Mouse (Mus musculus) c-Kit-positive CD71-positive TER-119-positive erythroid progenitor cells, embryonic 14.5 days (primary cell): ENCODE results near the gene Igf2r.

Experiments
- DNase-seq: peaks from one replicate; pipeline ENCODE4 v3.0.0-alpha.2; 2013; ENCODE audit warnings: low spot score

The Igf2r gene

DNA sequence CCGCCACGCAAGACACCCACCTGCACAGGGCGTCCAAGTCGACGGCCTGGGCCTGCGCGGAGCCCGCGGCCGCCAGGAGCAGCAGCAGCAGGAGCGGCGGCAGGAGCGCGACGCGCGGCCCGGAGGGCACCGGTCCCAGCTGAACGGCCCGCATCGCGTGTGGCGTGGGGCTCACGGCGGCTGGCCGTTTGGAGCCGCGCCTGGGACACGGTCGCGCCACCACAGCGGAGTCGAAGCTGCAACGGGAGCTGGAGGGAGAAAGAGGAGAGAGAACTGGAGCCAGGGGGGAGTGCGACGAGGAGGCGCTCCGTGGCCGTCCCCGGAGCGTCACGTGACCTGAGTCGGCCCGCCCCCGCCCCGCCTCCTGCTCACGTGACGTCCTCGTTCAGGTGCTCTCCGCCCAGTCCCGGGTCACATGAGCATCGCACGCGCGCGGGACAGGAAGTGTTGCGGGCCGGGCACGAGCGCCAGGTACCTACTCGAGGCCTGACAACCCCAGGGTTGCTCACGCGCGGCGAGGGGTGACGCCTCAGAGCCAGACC lies at the start of gene Igf2r:
Igf2r (minus strand) TSS at position 285 of the 542 bp plus-strand sequence.
- DNase-seq, result peak; percentile 80

DNA sequence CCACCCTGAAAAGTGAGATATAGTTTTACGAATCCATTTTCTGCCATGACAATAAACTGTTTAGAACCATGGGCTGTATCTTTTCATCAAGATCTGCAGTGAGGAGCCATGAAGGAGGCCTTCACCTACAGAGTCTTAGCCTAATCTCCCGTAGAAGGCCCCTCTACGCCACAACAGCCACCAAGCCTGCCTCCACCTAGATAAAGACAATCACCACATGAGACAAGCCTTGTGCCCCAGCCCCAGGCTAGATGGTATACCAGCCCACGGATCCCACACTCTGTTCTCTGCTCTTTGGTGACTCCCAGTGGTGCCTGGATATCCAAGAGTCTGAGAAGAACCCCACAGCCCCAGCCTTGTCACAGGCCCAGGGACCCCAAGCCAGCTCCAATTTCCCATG lies 46.4 kb upstream of the Igf2r start:
- no peak for DNase-seq

GRCm38 (mm10) chr17:12814502-12814901 lies 45.0 kb upstream of the Igf2r start:
- no peak for DNase-seq

DNA sequence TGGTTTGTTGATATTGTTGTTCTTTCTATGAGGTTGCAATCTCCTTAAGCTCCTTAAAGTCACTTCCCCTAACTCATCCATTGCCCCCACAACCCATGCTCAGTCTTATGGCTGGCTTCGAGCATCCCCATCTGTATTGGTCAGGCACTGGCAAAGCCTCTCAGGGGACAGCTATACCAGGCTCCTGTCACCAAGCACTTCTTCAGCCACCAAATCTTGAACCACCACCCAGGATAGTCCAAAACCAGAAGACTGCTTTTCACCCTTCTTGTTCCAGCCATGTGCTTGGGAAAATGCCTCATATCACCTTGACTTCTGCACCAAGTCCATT lies 41.5 kb upstream of the Igf2r start:
- no peak for DNase-seq

DNA sequence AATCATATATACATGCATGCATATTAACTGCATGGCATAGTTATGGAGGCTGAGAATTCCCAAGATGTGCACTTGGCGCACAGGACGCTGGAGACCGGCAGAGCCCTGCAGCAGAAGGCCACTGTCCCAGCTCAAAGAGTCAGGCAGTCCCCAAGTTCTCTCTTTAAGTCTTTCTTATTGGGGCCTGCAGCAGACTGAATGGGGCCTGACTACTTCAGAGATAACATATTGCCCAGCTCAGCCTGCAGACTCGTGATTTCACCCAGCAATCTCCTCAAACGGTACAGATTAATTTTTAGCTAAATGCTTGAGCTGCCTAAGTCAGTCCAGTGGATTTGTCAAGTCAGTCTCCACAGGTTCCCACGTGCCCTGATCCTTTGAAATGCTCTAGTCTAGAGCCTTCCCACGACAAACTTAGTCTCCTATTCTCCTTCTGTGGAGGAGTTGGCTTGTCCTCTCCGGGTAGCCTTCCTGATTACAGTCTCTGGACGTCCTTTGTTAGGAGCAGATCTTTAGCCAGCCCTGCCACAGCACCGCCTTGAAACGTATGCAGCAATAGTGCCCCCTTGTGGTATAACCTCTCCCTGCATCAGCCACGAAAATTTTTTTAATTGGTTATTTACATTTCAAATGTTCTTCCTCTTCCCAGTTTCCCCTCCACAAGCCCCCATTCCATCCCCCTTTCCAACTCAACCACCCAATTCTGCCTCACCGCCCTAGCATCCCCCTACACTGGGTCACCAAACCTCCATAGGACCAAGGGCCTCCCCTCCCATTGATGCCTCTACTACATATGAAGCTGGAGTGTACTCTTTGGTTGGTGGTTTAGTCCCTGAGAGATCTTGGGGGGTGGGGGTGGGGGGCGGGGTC lies 40.9 kb upstream of the Igf2r start:
- peak; percentile 62 for DNase-seq

DNA sequence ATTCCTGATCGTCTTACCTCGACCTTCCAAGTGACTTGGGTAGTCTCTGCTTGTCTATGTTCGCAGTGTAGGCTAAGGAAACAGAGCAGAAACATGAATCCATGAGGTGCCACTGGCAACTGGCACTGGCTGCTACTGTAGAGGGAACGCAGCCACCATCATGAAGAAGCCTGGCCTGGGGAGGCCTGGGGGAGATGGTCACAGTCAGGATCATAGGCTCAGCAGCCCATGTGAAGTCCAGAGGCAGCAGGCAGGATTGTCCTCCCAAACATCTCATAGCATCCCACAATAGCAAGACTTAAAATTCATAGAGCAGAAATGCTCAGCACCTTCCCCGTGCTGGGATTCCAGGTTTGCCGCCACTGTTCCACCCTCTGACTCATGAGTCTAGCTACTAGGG lies 39.4 kb upstream of the Igf2r start:
- no peak for DNase-seq

GRCm38 (mm10) chr17:12804584-12805445 lies 35.4 kb upstream of the Igf2r start:
- no peak for DNase-seq

DNA sequence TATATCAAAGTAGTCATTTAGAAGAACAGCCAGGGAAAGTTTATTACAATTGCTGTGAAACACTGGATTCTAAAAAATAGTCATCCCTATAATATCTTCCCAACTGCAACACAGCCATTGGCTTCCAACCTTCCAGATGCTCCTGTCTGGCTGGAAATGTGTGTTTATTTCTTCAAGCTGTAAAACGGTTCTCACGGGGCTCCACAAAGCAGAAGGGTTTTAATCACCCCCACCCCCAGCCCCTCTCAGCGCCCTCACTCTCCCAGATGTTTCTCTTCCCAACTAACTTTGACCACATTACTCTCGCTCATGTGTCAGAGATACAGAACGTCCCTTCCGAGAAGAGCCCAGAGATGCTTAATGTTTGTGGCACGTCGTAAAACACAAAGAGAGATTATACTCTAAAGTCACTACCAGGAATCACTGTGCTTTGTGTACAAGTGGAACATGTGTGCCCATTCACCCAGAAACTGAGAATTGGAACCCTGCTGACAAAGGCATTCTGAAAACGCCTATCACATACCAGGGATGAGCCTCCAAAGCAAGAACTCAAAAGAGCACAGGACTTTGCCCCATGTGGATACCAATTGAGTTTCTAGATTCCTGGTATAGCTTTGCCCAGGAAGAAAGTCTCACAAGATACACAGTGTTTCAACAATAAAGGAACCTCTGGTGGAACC lies 32.5 kb upstream of the Igf2r start:
- DNase-seq, result no peak

GRCm38 (mm10) chr17:12799368-12800275 lies 30.2 kb upstream of the Igf2r start:
- no peak for DNase-seq

DNA sequence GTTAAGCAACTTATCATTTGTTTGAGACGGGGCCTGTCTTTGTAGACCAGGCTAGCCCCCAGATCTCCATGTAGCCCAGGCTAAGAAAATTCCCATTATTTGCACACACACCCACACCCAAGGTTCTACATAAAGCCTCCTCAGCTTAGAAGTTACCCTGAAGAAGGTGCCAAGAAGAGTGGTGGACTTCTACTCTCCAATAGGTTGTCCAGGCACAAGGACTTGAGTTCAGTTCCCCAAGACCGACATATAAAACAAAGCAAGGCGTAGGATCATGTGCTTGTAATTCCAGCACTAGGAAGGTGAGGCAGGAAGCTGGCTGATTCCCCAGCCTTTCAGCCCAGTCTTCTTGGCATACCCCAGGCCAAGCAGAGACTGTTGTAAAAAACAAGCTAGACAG lies 29.1 kb upstream of the Igf2r start:
- no peak for DNase-seq

DNA sequence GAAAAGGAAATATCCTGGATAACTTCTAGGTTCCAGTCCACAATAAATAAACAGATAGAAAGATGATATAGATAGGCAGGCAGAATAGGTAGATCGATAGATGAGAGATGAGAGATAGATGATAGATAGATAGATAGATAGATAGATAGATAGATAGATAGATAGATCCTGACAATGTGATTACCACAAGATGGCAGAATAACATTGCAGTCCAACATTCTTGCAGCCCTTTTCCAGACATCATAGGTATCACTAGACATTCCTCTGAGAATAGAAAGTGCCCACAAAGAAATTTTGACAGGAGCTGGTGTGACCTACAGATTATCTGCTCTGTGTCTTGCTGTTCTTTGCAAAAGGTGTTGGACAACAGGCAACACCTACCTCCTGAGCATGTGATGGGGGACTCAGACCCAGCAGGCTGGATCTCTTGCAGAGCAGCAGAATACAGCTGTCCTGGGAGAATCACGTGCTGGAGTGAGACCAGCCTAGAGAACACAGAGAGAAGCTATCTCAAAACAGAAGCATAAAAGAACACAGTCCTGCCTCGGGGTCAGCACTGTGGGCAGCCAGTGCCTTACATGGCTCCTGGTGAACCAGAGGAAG lies 28.1 kb upstream of the Igf2r start:
- DNase-seq, result no peak

DNA sequence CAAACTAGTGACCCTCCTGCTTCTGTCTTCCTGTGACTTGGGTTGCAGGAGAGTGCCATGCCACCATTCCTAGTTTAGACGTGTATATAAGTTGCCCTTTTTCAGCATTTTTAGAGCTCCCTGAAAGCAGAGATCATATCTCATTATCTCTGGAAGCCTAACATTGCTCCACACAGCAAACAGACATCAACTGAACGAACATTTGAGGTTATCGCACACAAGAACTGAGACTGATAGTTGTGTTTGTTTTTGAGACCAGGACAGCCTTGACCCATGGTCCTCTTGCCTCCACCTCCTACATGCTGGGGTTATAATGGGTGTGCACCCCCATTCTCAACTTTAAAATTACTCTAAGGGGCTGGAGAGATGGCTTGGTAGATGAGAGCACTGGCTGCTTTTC lies 27.2 kb upstream of the Igf2r start:
- no peak for DNase-seq

DNA sequence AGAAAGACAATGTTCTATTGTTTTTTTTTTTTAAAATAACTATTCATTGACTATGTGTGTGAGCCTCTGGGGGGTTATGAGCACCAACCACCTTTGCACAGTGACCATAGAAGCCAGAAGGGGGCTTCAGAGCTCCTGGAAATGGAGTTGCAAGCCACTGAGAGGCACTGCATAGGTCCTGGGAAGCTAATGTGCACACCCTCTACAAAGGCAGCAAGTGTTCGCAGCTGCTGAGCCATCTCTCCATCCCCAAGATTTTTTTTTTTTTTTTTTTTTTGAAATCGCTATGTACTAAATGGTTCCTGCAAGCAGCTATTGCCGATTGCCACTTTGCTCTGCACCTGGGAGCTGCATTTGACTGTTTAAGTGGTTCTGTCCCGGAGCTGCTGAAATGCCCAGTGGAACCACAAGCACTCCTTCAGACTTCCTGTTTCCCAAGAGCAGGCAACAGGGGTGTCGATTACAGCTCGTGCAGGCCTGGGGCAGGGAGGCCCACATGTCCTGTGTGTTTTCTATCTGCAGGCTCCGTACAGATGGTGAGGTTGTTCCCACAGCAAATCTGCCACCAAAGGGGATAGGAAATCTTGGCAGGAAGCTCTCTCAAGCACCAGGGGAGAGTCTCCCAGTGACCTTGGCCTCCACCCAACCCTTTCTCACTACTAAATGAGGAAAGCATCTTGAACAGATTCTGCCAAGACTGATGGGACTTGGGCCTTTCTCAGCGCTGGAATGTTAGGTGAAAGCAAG lies 24.4 kb upstream of the Igf2r start:
- no peak for DNase-seq

DNA sequence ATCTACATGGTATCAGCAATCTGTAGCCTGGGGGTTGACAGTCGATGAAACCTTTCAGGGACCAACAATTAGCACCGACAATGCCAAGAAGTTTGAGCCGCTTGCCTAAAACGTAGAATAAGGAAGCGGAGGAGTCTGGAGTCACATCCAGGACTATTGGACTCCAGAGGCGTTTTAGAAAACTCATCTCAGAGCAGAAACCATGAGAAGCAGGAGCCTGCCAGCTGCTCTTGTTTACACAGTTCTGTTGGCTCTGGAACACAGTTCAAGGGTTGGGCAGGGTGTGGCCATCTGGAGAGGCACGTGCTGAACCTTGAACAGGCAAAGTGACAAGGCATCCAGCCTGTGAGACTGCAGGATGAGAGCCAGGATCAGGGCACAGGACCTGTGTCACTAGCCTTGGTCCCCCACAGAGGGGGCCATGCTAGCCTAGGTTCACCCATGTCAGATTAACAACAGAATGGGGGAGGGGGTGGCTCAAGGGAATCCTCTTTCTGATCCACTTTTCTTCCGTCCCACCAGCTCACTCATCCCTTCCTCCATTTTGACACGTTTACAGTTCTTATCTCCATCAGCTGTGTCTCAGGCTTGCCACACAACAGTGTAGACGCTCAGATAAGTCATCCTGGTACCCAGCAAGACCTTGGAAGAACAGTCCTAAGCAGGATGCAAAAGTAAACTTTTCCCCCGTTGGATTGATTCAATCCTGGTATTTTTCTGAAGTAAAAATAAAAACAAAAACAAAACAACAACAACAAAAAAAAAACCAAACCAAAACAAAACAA lies 23.1 kb upstream of the Igf2r start:
- no peak for DNase-seq

- no peak for DNase-seq
Observed at GRCm38 (mm10) chr17:12791420-12791819, 22.0 kb upstream of the Igf2r start.

DNA sequence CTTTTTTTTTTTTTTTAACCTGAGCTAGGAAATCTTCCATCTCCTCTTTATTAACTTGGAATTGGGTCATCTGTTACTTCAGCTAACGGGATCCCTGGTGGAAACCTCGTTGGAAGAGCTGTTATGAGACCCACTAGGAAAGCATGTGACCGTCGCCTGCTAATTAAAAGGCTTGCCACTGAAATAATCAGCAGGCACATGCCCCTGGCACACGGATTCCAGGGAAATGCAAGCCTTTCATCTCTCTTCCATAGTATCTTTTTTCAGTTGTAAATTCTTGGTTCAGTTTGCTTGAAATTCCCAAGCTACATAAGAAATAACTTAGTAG lies 21.6 kb upstream of the Igf2r start:
- DNase-seq, result no peak

- DNase-seq, result no peak
Observed at GRCm38 (mm10) chr17:12790353-12791078, 21.1 kb upstream of the Igf2r start.

GRCm38 (mm10) chr17:12782861-12783847 lies 13.7 kb upstream of the Igf2r start:
- no peak for DNase-seq
